Mouse (Mus musculus) CH12.LX (cell line): Measurements from ENCODE around the gene Stard13. TPM values are rescaled to one million over a fixed set of nuclear protein-coding genes. Genes with fewer than 3 reads are reported as not detected.

Experiments
- DNase-seq: peaks from one replicate; pipeline ENCODE4 v3.0.0-alpha.2; 2013; ENCODE audit errors: extremely low read depth
- H3K27ac ChIP-seq: 2 replicates; pipeline ENCODE4 v1.5.1; 2012; ENCODE audit warnings: low read depth, mild to moderate bottlenecking, control low read depth, moderate library complexity; ENCODE audit not compliant: insufficient read depth
- H3K27me3 ChIP-seq: replicated peaks from 2 replicates; pipeline ENCODE3; 2012; ENCODE audit warnings: inconsistent platforms
- H3K36me3 ChIP-seq, 2 experiments: replicated peaks in 1 of 2; 2 replicates each; pipeline versions ENCODE3 to v1.6.1; 2012; ENCODE audit warnings: inconsistent platforms in 1 of 2, low read length in 1 of 2, mild to moderate bottlenecking in 1 of 2, mixed read lengths in 1 of 2, moderate library complexity in 1 of 2; ENCODE audit not compliant: control insufficient read depth in 1 of 2, insufficient read depth in 1 of 2
- H3K4me1 ChIP-seq, 2 experiments: 2 replicates each; pipeline ENCODE4 v1.6.1; 2012; ENCODE audit warnings: inconsistent platforms in 1 of 2, moderate library complexity in 1 of 2; ENCODE audit not compliant: insufficient read depth in 2 of 2, control insufficient read depth in 1 of 2
- H3K4me2 ChIP-seq: 2 replicates; pipeline ENCODE4 v1.6.1; 2012; ENCODE audit warnings: low read depth, mild to moderate bottlenecking, control low read depth; ENCODE audit not compliant: poor library complexity, insufficient read depth, severe bottlenecking
- H3K4me3 ChIP-seq, 3 experiments: fragments of 150-350 bp in 1 of 3; sonication (generic) in 1 of 3; replicated peaks in 1 of 3; 2 replicates each; pipeline versions ENCODE3 to v1.5.1; 2011 to 2012; ENCODE audit warnings: low read depth in 2 of 3, low read length in 2 of 3, mild to moderate bottlenecking in 2 of 3, moderate library complexity in 2 of 3, control low read depth in 1 of 3, improper control_type of control experiment in 1 of 3, inconsistent platforms in 1 of 3, mixed read lengths in 1 of 3; ENCODE audit not compliant: poor library complexity in 1 of 3
- H3K79me2 ChIP-seq: replicated peaks from 2 replicates; pipeline ENCODE4 v1.6.1; 2012; ENCODE audit warnings: mild to moderate bottlenecking, moderate library complexity; ENCODE audit not compliant: control insufficient read depth, poor library complexity, insufficient read depth, severe bottlenecking; ENCODE audit errors: extremely low read depth
- H3K9ac ChIP-seq: 2 replicates; pipeline ENCODE4 v1.6.1; 2012; ENCODE audit warnings: low read depth, mild to moderate bottlenecking, control low read depth, moderate library complexity; ENCODE audit not compliant: insufficient read depth
- H3K9me3 ChIP-seq: replicated peaks from 2 replicates; pipeline ENCODE3; 2012; ENCODE audit warnings: low read length, inconsistent platforms, mixed read lengths
- BHLHE40 ChIP-seq: IDR thresholded peaks from 2 replicates; pipeline ENCODE4 v1.6.1; 2011; ENCODE audit warnings: mild to moderate bottlenecking, low read depth, low read length, improper control_type of control experiment
- CHD2 ChIP-seq: IDR thresholded peaks from 2 replicates; pipeline ENCODE4 v1.6.1; 2011; ENCODE audit warnings: low read length, improper control_type of control experiment
- CTCF ChIP-seq, 2 experiments: IDR thresholded peaks in 1 of 2; conservative IDR thresholded peaks in 1 of 2; 2 replicates each; pipeline ENCODE4 v1.5.1; 2011 to 2012; ENCODE audit warnings: low read depth in 2 of 2, low read length in 2 of 2, improper control_type of control experiment in 1 of 2, inconsistent platforms in 1 of 2, mild to moderate bottlenecking in 1 of 2, moderate library complexity in 1 of 2
- E2F4 ChIP-seq: IDR thresholded peaks from 2 replicates; pipeline ENCODE4 v1.6.1; 2011; ENCODE audit warnings: low read depth, low read length, improper control_type of control experiment; ENCODE audit not compliant: insufficient replicate concordance
- ELF1 ChIP-seq: IDR thresholded peaks from 2 replicates; pipeline ENCODE4 v1.6.1; 2014; ENCODE audit warnings: low read depth, mild to moderate bottlenecking, inconsistent platforms, low read length, improper control_type of control experiment
- ETS1 ChIP-seq: conservative IDR thresholded peaks from 2 replicates; pipeline ENCODE4 v1.6.1; 2012; ENCODE audit warnings: low read depth, mild to moderate bottlenecking, inconsistent platforms, low read length, improper control_type of control experiment, moderate library complexity
- KAT2A ChIP-seq: IDR thresholded peaks from 2 replicates; pipeline ENCODE4 v1.6.1; 2012; ENCODE audit warnings: low read length, improper control_type of control experiment, inconsistent platforms; ENCODE audit not compliant: insufficient replicate concordance
- MAX ChIP-seq: IDR thresholded peaks from 2 replicates; pipeline ENCODE4 v1.6.1; 2011; ENCODE audit warnings: low read length, improper control_type of control experiment
- MAZ ChIP-seq: IDR thresholded peaks from 2 replicates; pipeline ENCODE4 v1.6.1; 2012; ENCODE audit warnings: low read depth, mild to moderate bottlenecking, inconsistent platforms, low read length, improper control_type of control experiment, moderate library complexity
- MXI1 ChIP-seq: IDR thresholded peaks from 2 replicates; pipeline ENCODE4 v1.6.1; 2011; ENCODE audit warnings: mild to moderate bottlenecking, low read depth, low read length, improper control_type of control experiment
- NRF1 ChIP-seq: IDR thresholded peaks from 2 replicates; pipeline ENCODE4 v1.6.1; 2014; ENCODE audit warnings: low read depth, mild to moderate bottlenecking, inconsistent platforms, low read length, improper control_type of control experiment, moderate library complexity
- POLR2A ChIP-seq: IDR thresholded peaks from 2 replicates; pipeline ENCODE4 v1.6.1; 2011; ENCODE audit warnings: low read depth, mild to moderate bottlenecking, improper control_type of control experiment, low read length
- POLR2AphosphoS2 ChIP-seq: IDR thresholded peaks from 2 replicates; pipeline ENCODE4 v1.6.1; 2011; ENCODE audit warnings: low read depth, low read length, improper control_type of control experiment
- RAD21 ChIP-seq: IDR thresholded peaks from 2 replicates; pipeline ENCODE4 v1.6.1; 2011; ENCODE audit warnings: low read depth, mild to moderate bottlenecking, low read length, improper control_type of control experiment, moderate library complexity
- RCOR1 ChIP-seq: conservative IDR thresholded peaks from 2 replicates; pipeline ENCODE4 v1.6.1; 2012; ENCODE audit warnings: low read depth, mild to moderate bottlenecking, inconsistent platforms, low read length, improper control_type of control experiment
- TBP ChIP-seq: conservative IDR thresholded peaks from 2 replicates; pipeline ENCODE4 v1.6.1; 2011; ENCODE audit warnings: low read depth, low read length, improper control_type of control experiment
- TCF12 ChIP-seq: IDR thresholded peaks from 2 replicates; pipeline ENCODE4 v1.6.1; 2014; ENCODE audit warnings: low read depth, mild to moderate bottlenecking, inconsistent platforms, low read length, improper control_type of control experiment
- UBTF ChIP-seq: IDR thresholded peaks from 2 replicates; pipeline ENCODE4 v1.6.1; 2012; ENCODE audit warnings: low read depth, mild to moderate bottlenecking, inconsistent platforms, low read length, improper control_type of control experiment, moderate library complexity
- USF1 ChIP-seq: IDR thresholded peaks from 2 replicates; pipeline ENCODE4 v1.6.1; 2014; ENCODE audit warnings: low read depth, mild to moderate bottlenecking, inconsistent platforms, low read length, improper control_type of control experiment
- ZC3H11A ChIP-seq: IDR thresholded peaks from 2 replicates; pipeline ENCODE4 v1.6.1; 2012; ENCODE audit warnings: low read depth, mild to moderate bottlenecking, inconsistent platforms, low read length, improper control_type of control experiment
- ZKSCAN1 ChIP-seq: IDR thresholded peaks from 2 replicates; pipeline ENCODE4 v1.6.1; 2012; ENCODE audit warnings: low read depth, inconsistent platforms, low read length, improper control_type of control experiment, borderline replicate concordance
- ZMIZ1 ChIP-seq: IDR thresholded peaks from 2 replicates; pipeline ENCODE4 v1.6.1; 2012; ENCODE audit warnings: low read depth, mild to moderate bottlenecking, inconsistent platforms, low read length, improper control_type of control experiment
- ZNF384 ChIP-seq: IDR thresholded peaks from 2 replicates; pipeline ENCODE4 v1.6.1; 2012; ENCODE audit warnings: low read depth, low read length, improper control_type of control experiment, inconsistent platforms
- dilution Hi-C: fragments of 300-500 bp; cut with MboI; formaldehyde crosslinking; loops from 2 replicates; pipeline ENCODE4 v1.14.3; 2020; ENCODE audit warnings: low sequenced_read_pairs; ENCODE audit not compliant: extremely low pct_unique_long_range_greater_than_20kb, extremely low pct_ligation_motif_present
- in situ Hi-C: fragments of 300-500 bp; cut with MboI; formaldehyde crosslinking; loops from 3 replicates; pipeline ENCODE4 v1.14.3; 2019; ENCODE audit warnings: low sequenced_read_pairs, low pct_ligation_motif_present, low pct_unique_long_range_greater_than_20kb, mixed read lengths
- polyA plus RNA-seq: library from polyadenylated mRNA; unstranded; fragments of >175 nt; gene quantifications from 2 replicates; pipeline ENCODE4 v1.2.1, GENCODE M21; 2012; ENCODE audit warnings: low read depth; ENCODE audit not compliant: insufficient read length
- total RNA-seq, 2 experiments: library from RNA; depleted of rRNA; stranded (reverse); fragments of 300-350 nt in 1 of 2; fragments of >200 nt in 1 of 2; gene quantifications; 2 replicates each; pipeline ENCODE4 v1.2.3; 2012 to 2014

Stard13 gene
- total and polyA plus RNA-seq, 3 experiments: 33.5 to 154 (median 73.6) TPM

DNA sequence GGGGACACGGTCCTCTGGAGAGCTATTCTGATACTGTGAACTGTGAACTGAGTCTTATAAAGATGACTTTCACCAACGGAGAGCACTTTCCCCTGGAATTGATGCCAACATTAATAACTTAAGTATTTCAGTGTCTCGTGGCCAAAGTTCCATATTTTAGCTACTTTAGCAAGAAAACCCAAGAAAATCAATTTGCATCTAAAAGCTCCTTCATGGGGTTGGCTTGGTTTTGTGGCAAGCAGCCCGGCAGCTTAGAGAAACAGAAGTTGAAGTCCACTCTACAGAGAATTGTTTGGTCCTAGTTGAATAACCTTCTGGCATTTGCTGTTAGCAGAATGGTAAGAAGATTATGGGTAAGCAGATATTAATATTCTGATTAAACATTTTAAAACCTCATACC, 2.2 kb downstream of the Stard13 start:
- DNase-seq: no peak
- H3K4me1 ChIP-seq: no peaks in the 10 kb centered on the region
- no peak for TF ChIP-seq ELF1
- TF ChIP-seq ZC3H11A: no peak
- TF ChIP-seq USF1: no peak
- TF ChIP-seq ETS1: no peak
- TF ChIP-seq TBP: no peak
- TF ChIP-seq E2F4: no peak
- TF ChIP-seq POLR2AphosphoS2: no peak
- no peak for TF ChIP-seq ZNF384
- no peak for TF ChIP-seq RCOR1
- no peak for TF ChIP-seq MAZ
- TF ChIP-seq UBTF: no peak
- no peak for TF ChIP-seq ZMIZ1
- no peak for TF ChIP-seq TCF12
- no peak for TF ChIP-seq CTCF (conservative IDR thresholded peaks at IDR 0.05 in 1 of 2, IDR thresholded peaks at IDR 0.05 in 1 of 2; ENCODE audit: low read depth in 2 of 2, low read length in 2 of 2)
- no peak for TF ChIP-seq RAD21
- TF ChIP-seq POLR2A: no peak
- TF ChIP-seq BHLHE40: no peak
- TF ChIP-seq CHD2: no peak
- no peak for TF ChIP-seq ZKSCAN1
- in situ Hi-C loops: no loop called here
- no peak overlapping the region for H3K27ac ChIP-seq
- no peak overlapping the region for H3K4me2 ChIP-seq
- no peak overlapping the region for H3K4me3 ChIP-seq
- H3K79me2 ChIP-seq: no peaks in the 10 kb centered on the region
- no peak overlapping the region for H3K9ac ChIP-seq
- no peaks in the 10 kb centered on the region for H3K27me3 ChIP-seq
- no peaks in the 10 kb centered on the region for H3K36me3 ChIP-seq
- no peaks in the 10 kb centered on the region for H3K9me3 ChIP-seq
- dilution Hi-C loops: no loop called here

DNA sequence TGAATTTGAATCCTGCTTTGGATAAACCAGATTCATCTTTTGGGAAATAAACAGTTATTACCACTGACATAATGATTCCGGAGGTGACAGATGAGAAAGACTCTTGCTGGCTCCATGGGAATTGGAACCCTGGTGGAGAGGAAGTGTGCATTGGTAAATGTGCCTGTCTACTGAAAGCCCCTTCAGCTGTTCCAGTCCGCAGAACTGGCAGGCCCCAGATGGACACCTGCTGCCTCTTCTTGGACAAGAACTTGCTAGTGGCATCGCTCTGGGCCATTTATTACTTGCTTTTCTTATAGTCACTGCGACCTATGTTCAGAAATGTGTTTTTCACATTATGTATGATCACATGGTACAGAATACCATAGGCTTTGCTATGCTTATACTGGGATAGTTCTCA, 3.2 kb downstream of the Stard13 start:
- Histone ChIP-seq H3K36me3 (no peaks in the 10 kb centered on the region), H3K9ac (no peak overlapping the region), H3K4me3 (no peak overlapping the region), H3K27me3 (no peaks in the 10 kb centered on the region), H3K9me3 (no peaks in the 10 kb centered on the region), H3K79me2 (no peaks in the 10 kb centered on the region), H3K4me2 (no peak overlapping the region), H3K27ac (no peak overlapping the region), H3K4me1 (no peaks in the 10 kb centered on the region)
- no peak for DNase-seq
- dilution Hi-C loops (no loop called here), in situ Hi-C loops (no loop called here)
- TF ChIP-seq ZKSCAN1 (no peak), KAT2A (no peak), ZNF384 (no peak), CHD2 (no peak), CTCF (conservative IDR thresholded peaks at IDR 0.05 in 1 of 2, IDR thresholded peaks at IDR 0.05 in 1 of 2; ENCODE audit: low read depth in 2 of 2, low read length in 2 of 2) (no peak), MAX (no peak), ZMIZ1 (no peak), NRF1 (no peak), RAD21 (no peak), MXI1 (no peak)
